Mouse (Mus musculus) myocyte (in vitro differentiated cells): ENCODE data around the gene Ap1m2.

Experiments used
- CEBPB ChIP-seq: IDR thresholded peaks from 2 replicates; pipeline ENCODE4 v1.6.1; 2011; ENCODE audit warnings: mild to moderate bottlenecking, moderate library complexity; ENCODE audit not compliant: poor library complexity, insufficient read depth, severe bottlenecking
- E2F4 ChIP-seq: IDR thresholded peaks from one replicate; pipeline ENCODE4 v1.6.1; 2011; ENCODE audit warnings: mild to moderate bottlenecking, control low read depth, moderate library complexity; ENCODE audit not compliant: insufficient read depth
- MAX ChIP-seq: IDR thresholded peaks from one replicate; pipeline ENCODE4 v1.6.1; 2011; ENCODE audit warnings: low read depth, mild to moderate bottlenecking, control low read depth
- MYOG ChIP-seq, 3 experiments: IDR thresholded peaks; one replicate each; pipeline ENCODE4 v1.6.1; 2011; ENCODE audit warnings: control low read depth in 2 of 3, low read depth in 2 of 3, mild to moderate bottlenecking in 2 of 3; ENCODE audit not compliant: insufficient read length in 2 of 3, control insufficient read depth in 1 of 3, insufficient read depth in 1 of 3
- POLR2A ChIP-seq: IDR thresholded peaks from one replicate; pipeline ENCODE4 v1.6.1; 2011; ENCODE audit warnings: low read depth, mild to moderate bottlenecking, control low read depth, moderate library complexity; ENCODE audit not compliant: insufficient read length
- SRF ChIP-seq: IDR thresholded peaks from one replicate; pipeline ENCODE4 v1.6.1; 2011; ENCODE audit warnings: low read depth; ENCODE audit not compliant: control insufficient read depth, insufficient read length

GRCm38 (mm10) chr9:21245113-21245487 lies 67.0 kb downstream of the Ap1m2 start:
- TF ChIP-seq POLR2A (no peak), SRF (no peak), MAX (no peak), CEBPB (no peak), MYOG (IDR thresholded peaks at IDR 0.05; ENCODE audit: control insufficient read depth in 1 of 3, insufficient read depth in 1 of 3, insufficient read length in 2 of 3, low read depth in 2 of 3) (no peak), E2F4 (no peak)
